Mouse (Mus musculus) embryonic facial prominence, embryonic 11.5 days (tissue): ENCODE measurements around the gene Gm28576. TPM values are rescaled to one million over a fixed set of nuclear protein-coding genes. Genes with fewer than 3 reads are reported as not detected.
"Not testable (repeated sequence)": the region's sequence is repeated elsewhere in the genome, so short reads cannot be mapped to it uniquely, and the experiment has no call there.

Experiments
- ATAC-seq: fragments of 200-750 bp; cut with Nextera tagmentation; replicated peaks from 2 replicates; pipeline ENCODE4 v1.8.0; 2017; ENCODE audit warnings: low read depth; ENCODE audit not compliant: insufficient number of reproducible peaks, low FRiP score, low TSS enrichment
- DNase-seq: peaks from one replicate; pipeline ENCODE4 v3.0.0-alpha.2; 2015; ENCODE audit warnings: low spot score
- H3K27ac ChIP-seq: fragments of 300-500 bp; sonication (generic); replicated peaks from 2 replicates; pipeline ENCODE4 v1.5.1; 2014; ENCODE audit warnings: mild to moderate bottlenecking, low read depth, low read length, control low read depth
- H3K27me3 ChIP-seq: fragments of 300-500 bp; sonication (generic); 2 replicates; pipeline ENCODE4 v1.6.1; 2014; ENCODE audit warnings: mild to moderate bottlenecking, low read length, moderate library complexity, mixed read lengths; ENCODE audit not compliant: control insufficient read depth, insufficient read depth
- H3K36me3 ChIP-seq: fragments of 300-500 bp; sonication (generic); replicated peaks from 2 replicates; pipeline ENCODE4 v1.6.1; 2014; ENCODE audit warnings: low read depth, mild to moderate bottlenecking, low read length, moderate library complexity, mixed read lengths; ENCODE audit not compliant: control insufficient read depth, insufficient read depth
- H3K4me1 ChIP-seq: fragments of 300-500 bp; sonication (generic); 2 replicates; pipeline ENCODE4 v1.6.1; 2014; ENCODE audit warnings: low read length, mixed read lengths; ENCODE audit not compliant: control insufficient read depth, insufficient read depth
- H3K4me2 ChIP-seq: fragments of 300-500 bp; sonication (generic); 2 replicates; pipeline ENCODE4 v1.6.1; 2014; ENCODE audit warnings: low read depth, mild to moderate bottlenecking, control low read depth, low read length, moderate library complexity
- H3K4me3 ChIP-seq: fragments of 300-500 bp; sonication (generic); 2 replicates; pipeline ENCODE4 v1.5.1; 2014; ENCODE audit warnings: low read depth, low read length, control low read depth
- H3K9ac ChIP-seq: fragments of 300-500 bp; sonication (generic); replicated peaks from 2 replicates; pipeline ENCODE4 v1.6.1; 2014; ENCODE audit warnings: mild to moderate bottlenecking, control low read depth, low read length
- H3K9me3 ChIP-seq: fragments of 300-500 bp; sonication (generic); replicated peaks from 2 replicates; pipeline ENCODE4 v1.6.1; 2016; ENCODE audit warnings: mild to moderate bottlenecking, low read length, inconsistent platforms, mixed read lengths; ENCODE audit not compliant: control insufficient read depth
- WGBS: fragments of 180-500 bp; shearing (Covaris S2); extraction: QIAGEN DNeasy Blood & Tissue Kit; methylation state at CpG from one replicate; pipeline ENCODE4 v1.1.7; 2014; 5-methylcytosine and 5-hydroxymethylcytosine counted together
- polyA plus RNA-seq: library from polyadenylated mRNA; unstranded; fragments of >200 nt; fragmentation: Nextera tagmentation; extraction: Ambion mirVana; gene quantifications from 2 replicates; pipeline ENCODE4 v1.2.1, GENCODE M21; 2014

Gene Gm28576
- polyA plus RNA-seq, result not detected in 2 replicates

DNA sequence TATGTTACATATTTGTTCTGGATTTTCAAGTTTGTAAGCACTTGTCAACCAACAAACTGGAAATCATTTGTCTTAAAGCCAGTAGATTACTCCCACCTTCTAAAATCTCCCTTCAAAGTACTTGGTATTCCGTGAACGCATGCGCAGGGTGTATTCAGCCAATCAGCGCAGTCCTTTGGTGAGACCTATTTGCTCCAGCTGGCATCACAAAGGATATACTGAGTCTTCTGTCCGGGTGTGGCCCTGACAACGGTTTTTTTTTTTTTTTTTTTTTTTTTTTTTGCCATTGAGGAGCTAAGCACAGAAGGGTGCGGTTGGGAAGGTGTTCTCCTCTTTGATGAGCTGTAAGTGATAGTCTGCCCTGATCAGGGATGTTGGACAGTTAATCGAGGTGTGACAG is at the start of gene Gm28576:
Gene Gm28576 (plus strand): TSS at position 301 of the 400 bp plus-strand sequence.
- not testable (repeated sequence) for ATAC-seq, H3K4me2 ChIP-seq, H3K4me1 ChIP-seq, H3K4me3 ChIP-seq, H3K27ac ChIP-seq, H3K27me3 ChIP-seq, H3K9ac ChIP-seq, H3K36me3 ChIP-seq, H3K9me3 ChIP-seq, DNase-seq
- WGBS, result no CpG with 5 or more reads among the region's 8 CpGs

Other genes starting within 250 kb of the Gm28576 start
- gene Gm20826, start 84.5 kb upstream of the Gm28576 start, polyA plus RNA-seq, result not detected in 2 replicates